Mouse (Mus musculus) brain, embryonic 14.5 days (tissue): ENCODE data around the gene Hdac7.

Source experiments
- CTCF ChIP-seq: fragments of 200-500 bp; IDR thresholded peaks from 2 replicates; pipeline ENCODE4 v1.5.1; 2012; ENCODE audit warnings: inconsistent platforms, mild to moderate bottlenecking, moderate library complexity, borderline replicate concordance; ENCODE audit not compliant: insufficient read depth, insufficient read length; ENCODE audit errors: extremely low read depth
- POLR2A ChIP-seq: fragments of 200-500 bp; IDR thresholded peaks from 2 replicates; pipeline ENCODE4 v1.6.1; 2012; ENCODE audit warnings: mild to moderate bottlenecking, inconsistent platforms, borderline replicate concordance; ENCODE audit not compliant: poor library complexity, insufficient read depth, insufficient read length, severe bottlenecking; ENCODE audit errors: extremely low read depth

DNA sequence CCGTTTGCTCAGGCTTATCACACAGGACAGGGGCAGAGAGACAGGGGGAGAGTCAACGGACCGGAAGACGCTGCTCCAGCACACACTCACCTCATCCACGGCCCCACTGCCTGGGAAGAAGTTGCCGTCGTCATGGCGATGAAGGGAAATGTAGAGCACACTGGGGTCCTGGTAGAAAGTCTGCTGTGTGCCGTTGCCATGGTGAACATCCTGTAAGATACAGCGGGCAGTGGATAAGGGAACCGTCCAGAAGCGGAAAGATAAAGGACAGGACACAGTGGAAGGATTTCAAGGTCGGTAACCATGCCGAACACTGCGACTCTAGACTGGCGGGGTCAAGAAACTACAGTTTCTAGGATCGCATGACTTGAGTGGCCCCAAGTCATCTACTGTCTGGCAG lies 46.2 kb downstream of the Hdac7 start:
- TF ChIP-seq CTCF: no peak
- TF ChIP-seq POLR2A: no peak
